Mouse (Mus musculus) cortical plate, adult 2 months (tissue): ENCODE data around the gene Preb.

Experiments used
- CTCF ChIP-seq: fragments of 200-500 bp; IDR thresholded peaks from 2 replicates; pipeline ENCODE4 v1.5.1; 2011; ENCODE audit warnings: mild to moderate bottlenecking, control low read depth, low read length; ENCODE audit not compliant: insufficient read depth; ENCODE audit errors: extremely low read depth
- POLR2A ChIP-seq: fragments of 200-500 bp; IDR thresholded peaks from 2 replicates; pipeline ENCODE4 v1.6.1; 2011; ENCODE audit warnings: mild to moderate bottlenecking, low read length, control low read depth; ENCODE audit not compliant: insufficient read depth; ENCODE audit errors: extremely low read depth

DNA sequence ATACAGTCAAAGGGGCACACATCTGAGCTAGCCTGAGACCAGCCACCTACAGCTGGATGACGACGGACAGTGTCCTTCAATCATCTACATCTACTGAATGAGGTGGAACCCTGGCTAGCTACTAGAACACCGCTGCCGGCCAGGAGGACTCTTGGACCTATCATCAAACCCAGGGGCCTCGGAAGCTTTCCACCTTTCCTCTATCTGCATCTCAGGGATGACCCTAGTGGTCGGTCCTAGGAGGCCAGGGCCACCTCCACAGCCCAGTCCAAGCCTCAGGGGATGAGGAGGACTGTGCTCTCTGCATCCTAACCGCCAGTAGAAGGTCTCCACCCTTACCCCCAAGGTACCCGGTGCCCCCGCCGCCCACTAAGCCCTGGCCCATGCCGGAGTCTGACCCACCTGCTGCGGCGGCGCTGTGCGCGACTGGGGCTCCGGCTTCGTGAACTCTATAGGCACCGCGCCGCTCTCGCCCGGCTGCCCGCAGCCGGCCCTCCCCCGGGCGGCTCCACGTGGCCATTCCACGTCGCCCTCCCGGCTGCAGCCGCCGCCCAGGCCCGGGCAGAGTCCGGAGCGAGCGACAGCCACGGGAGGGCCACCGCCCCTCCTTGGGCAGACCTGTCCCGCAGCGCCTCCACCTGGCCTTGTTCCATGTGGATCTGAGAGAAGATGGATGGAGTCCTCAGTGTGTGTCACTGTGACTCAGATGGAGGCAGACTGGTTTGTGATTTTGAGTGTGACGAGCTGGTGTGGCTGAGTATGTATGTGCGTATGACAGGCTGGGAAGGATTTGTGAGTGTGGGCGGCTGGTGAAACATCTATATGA lies 15.0 kb downstream of the Preb start, which contains the start of gene Cgref1:
- TF ChIP-seq POLR2A (peak; percentile 56), CTCF (peak; percentile 15; the same call in 1 of the 2 replicates)
